8 mouse cellular contexts compared by ENCODE assay signal in genomic region chr3:90612728-90613291, GRCm38 (mm10). TPM values are rescaled to one million over a fixed set of nuclear protein-coding genes. Genes with fewer than 3 reads are reported as not detected.
DNase-seq lines count a peak whose midpoint lies in the region; ATAC-seq and TF ChIP-seq lines count a peak whose summit lies in the region.

Gene S100a6 (plus strand): TSS chr3:90612882.

- intact Hi-C loops in left cerebral cortex, postnatal 4 days (cut with DNase I): no loop called here

- TF ChIP-seq POLR2A in cortical plate, adult 2 months (IDR thresholded peaks at IDR 0.05; ENCODE audit: extremely low read depth, insufficient read depth, low read length): no peak

- peak; percentile 6 for DNase-seq in cerebellum, adult 8-10 months
- peak; percentile 48 to 69 for DNase-seq in gastrocnemius, postnatal 4 days (ENCODE audit: low spot score in 2 of 2)
- DNase-seq in intestine, embryonic 14.5 days (ENCODE audit: low spot score): peak; percentile 81
- DNase-seq in left cerebral cortex, postnatal 4 days: peak; percentile 61
- DNase-seq in midbrain, embryonic 10.5 days (ENCODE audit: low spot score): peak; percentile 72
- DNase-seq in spleen, postnatal 36 days (ENCODE audit: low spot score in 2 of 2): peak; percentile 82 to 86

- H3K36me3 ChIP-seq in intestine, embryonic 14.5 days (ENCODE audit: control insufficient read depth, insufficient read depth, low read length): no peaks in the 10 kb centered on the region
- H3K36me3 ChIP-seq in midbrain, embryonic 10.5 days: no peaks in the 10 kb centered on the region

- peak within 1 kb of the TSS; percentile 72 for H3K4me2 ChIP-seq in intestine, embryonic 14.5 days (ENCODE audit: low read length)

- peak; percentile 55 for TF ChIP-seq CTCF in cortical plate, adult 2 months (IDR thresholded peaks at IDR 0.05; ENCODE audit: extremely low read depth, insufficient read depth, low read length)

- no peak within 1 kb of the TSS for H3K27ac ChIP-seq in cortical plate, adult 2 months (ENCODE audit: insufficient read depth, low read length)
- H3K27ac ChIP-seq in intestine, embryonic 14.5 days (ENCODE audit: low read depth): peak within 1 kb of the TSS; percentile 17; the same call in 1 of the 2 replicates
- H3K27ac ChIP-seq in midbrain, embryonic 10.5 days (replicated peaks): peak within 1 kb of the TSS; percentile 64

- H3K4me3 ChIP-seq in cortical plate, adult 2 months (ENCODE audit: insufficient read depth, low read length): peak within 1 kb of the TSS; percentile 30
- peak within 1 kb of the TSS; percentile 30 for H3K4me3 ChIP-seq in intestine, embryonic 14.5 days (ENCODE audit: low read depth, low read length)
- peak within 1 kb of the TSS; percentile 57 for H3K4me3 ChIP-seq in midbrain, embryonic 10.5 days

- H3K9ac ChIP-seq in intestine, embryonic 14.5 days (ENCODE audit: low read length): peak within 1 kb of the TSS; percentile 4; the same call in 1 of the 2 replicates

- ATAC-seq in cerebellum, adult (ENCODE audit: insufficient number of reproducible peaks, low FRiP score, low TSS enrichment): no peak; the same call in 1 of the 2 replicates
- ATAC-seq in intestine, embryonic 14.5 days (replicated peaks; ENCODE audit: low FRiP score, low TSS enrichment, low read depth): peak; percentile 61

- no peaks in the 10 kb centered on the region for H3K27me3 ChIP-seq in intestine, embryonic 14.5 days (replicated peaks; ENCODE audit: control insufficient read depth, insufficient read depth, low read length)
- H3K27me3 ChIP-seq in midbrain, embryonic 10.5 days (ENCODE audit: low read depth, poor library complexity, severe bottlenecking): peaks cover 14% of the 10 kb centered on the region

- H3K4me1 ChIP-seq in cortical plate, adult 2 months (ENCODE audit: control insufficient read depth, insufficient read depth, low read length): peaks cover 1% of the 10 kb centered on the region; the same call in 1 of the 2 replicates
- H3K4me1 ChIP-seq in intestine, embryonic 14.5 days (replicated peaks; ENCODE audit: control insufficient read depth, insufficient read depth, low read length): peaks cover 7% of the 10 kb centered on the region
- peaks cover 13% of the 10 kb centered on the region for H3K4me1 ChIP-seq in midbrain, embryonic 10.5 days

- H3K9me3 ChIP-seq in intestine, embryonic 14.5 days (ENCODE audit: control insufficient read depth, low read length): no peaks in the 10 kb centered on the region
- no peaks in the 10 kb centered on the region for H3K9me3 ChIP-seq in midbrain, embryonic 10.5 days (replicated peaks)

- WGBS in intestine, embryonic 14.5 days: under 1% methylated on average over 23 of the region's 23 CpGs
- WGBS in midbrain, embryonic 10.5 days: under 1% methylated on average over 23 of the region's 23 CpGs

RNA-seq across cellular contexts. Expression of gene S100a6, which starts in this region (rescaled TPM):
- 51.5 and 66.4 TPM in 2 replicates for polyA plus RNA-seq in cortical plate, adult 2 months (2012; rRNA removed)
- total RNA-seq in gastrocnemius, postnatal 4 days (2021): 100 to 1,000 TPM; 140 to 154 TPM
- 359 and 401 TPM in 2 replicates for polyA plus RNA-seq in intestine, embryonic 14.5 days (2014; fragmentation: Nextera tagmentation; extraction: Ambion mirVana)
- total RNA-seq in left cerebral cortex, postnatal 4 days (2021): 10 to 100 TPM; 13.1 to 20.7 TPM
- 14.0 and 23.4 TPM in 2 replicates for polyA plus RNA-seq in midbrain, embryonic 10.5 days (2016; fragmentation: Nextera tagmentation; extraction: Ambion mirVana)

Comparison
In these comparisons a context has a peak if more than half of its experiments do, and no peak if none do; other contexts are left out.
1. RNA of gene S100a6 (total RNA-seq): 140 to 154 TPM in gastrocnemius, postnatal 4 days; 13.1 to 20.7 TPM in left cerebral cortex, postnatal 4 days; every median in the first group is over 4 times any median in the second.
2. DNase-seq: peak in every context shown above with its lines; median percentile 84 in spleen, postnatal 36 days; 81 in intestine, embryonic 14.5 days; 72 in midbrain, embryonic 10.5 days; 61 in left cerebral cortex, postnatal 4 days; 58 in gastrocnemius, postnatal 4 days; 6 in cerebellum, adult 8-10 months.
3. Peak in every context shown above with its lines, with median percentiles within 50 percentile points of each other: H3K4me3 ChIP-seq.